Mouse (Mus musculus): Measurements from ENCODE around the gene Rnf181.

Gene Rnf181

GRCm38 (mm10) chr6:72323786-72324508 is 42.8 kb downstream of the Rnf181 start:
- DNase-seq: no peak

DNA sequence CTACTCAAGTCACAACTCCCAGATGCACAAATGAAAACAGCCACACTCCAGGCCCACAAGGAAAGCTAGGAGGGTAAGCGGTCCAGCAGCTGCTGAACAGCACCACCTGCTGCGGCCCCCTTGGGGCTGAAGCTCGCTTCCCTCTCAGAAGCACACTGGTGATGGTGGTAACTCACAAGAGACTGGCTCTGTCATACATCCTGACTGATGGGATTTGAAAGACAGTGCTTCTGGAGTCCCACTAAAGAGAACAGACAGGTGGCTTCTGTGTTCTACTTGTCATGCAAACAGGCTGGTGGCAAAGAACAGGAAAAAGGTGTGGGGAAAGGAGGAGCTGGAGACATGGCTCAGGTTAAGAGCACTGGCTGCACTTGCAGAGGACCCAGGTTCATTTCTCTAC is 43.8 kb downstream of the Rnf181 start:
- DNase-seq: no peak

DNA sequence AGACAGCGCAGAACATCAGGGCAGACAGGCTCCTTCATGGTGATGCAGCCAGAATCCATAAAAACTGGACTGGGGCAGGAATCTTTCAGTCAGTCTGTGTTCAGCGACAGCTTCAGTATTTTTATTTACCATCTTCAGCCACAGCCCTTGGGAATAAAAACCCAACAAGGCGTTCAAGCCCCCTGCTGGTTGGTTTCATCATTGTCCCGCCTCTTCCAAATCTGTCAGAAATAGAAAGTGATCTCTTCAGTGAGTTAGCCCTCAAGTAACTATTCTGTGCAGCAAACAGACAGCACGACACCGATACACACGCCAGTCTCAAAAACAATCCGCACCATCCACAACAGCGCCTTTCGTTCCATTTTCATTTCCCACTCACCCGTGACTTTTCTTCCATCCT is 47.7 kb downstream of the Rnf181 start:
- DNase-seq: peak; percentile 61

GRCm38 (mm10) chr6:72318440-72318839 is 48.3 kb downstream of the Rnf181 start:
- no peak for DNase-seq

DNA sequence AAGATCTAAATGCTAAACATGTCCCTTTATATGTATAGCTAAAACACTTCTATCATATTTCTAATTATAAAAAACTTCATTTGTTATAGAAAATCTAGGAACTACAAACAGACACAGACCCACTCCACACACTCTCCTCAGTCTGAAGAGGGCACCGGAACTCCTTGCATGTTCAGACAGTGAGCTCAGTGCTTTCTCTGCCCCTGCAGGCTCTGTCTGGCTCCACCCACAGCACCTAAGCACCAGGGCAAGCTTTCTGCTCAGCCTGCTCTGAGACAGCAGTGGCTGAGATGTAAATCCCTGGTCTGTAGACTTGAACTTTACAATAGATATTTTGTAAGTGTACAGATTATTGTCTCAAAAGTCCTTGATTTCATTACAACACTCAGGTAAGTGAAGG is 50.7 kb downstream of the Rnf181 start:
- no peak for DNase-seq

- DNase-seq: no peak
These were observed 51.4 kb downstream of the Rnf181 start for GRCm38 (mm10) chr6:72315384-72315783.

DNA sequence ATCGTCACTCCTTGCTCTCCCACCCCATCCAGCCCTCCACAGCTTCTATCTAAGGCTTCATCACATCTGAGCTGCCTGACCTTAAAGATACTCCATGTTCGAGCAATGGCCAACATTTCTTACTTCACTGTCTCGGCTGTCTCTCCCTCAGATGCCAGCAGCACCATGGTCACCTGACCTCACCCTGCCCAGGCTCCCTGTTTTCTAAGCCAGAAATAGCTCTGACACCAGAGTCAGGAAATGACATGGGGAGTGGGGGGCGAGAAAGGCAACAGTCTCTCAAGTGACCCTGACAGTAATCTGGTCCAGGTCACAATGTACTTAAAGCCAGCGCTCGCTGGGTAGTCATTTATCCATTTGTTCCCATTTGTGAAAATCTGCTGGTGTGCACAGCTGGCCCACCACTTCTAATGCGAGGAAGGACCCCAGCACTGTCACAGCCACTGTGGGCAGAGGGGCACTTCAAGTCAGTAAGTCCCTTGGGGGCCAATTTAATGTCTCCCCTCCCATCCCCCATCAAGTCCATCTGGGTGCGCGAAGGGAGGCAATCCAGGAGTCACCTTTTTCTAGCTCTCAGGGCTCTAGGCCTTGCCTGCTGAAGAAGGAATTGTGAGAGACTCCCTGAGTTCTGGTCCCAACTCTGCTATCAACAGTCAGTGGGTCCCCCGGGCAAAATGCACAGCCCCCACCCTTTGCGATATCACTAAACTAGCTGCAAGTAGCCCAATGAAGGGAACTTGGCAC is 53.5 kb downstream of the Rnf181 start:
- DNase-seq: no peak

GRCm38 (mm10) chr6:72312198-72312597 is 54.6 kb downstream of the Rnf181 start:
- DNase-seq: no peak
